Mouse (Mus musculus): ENCODE measurements around the gene Gabpb2.
"Not testable (repeated sequence)": the region's sequence is repeated elsewhere in the genome, so short reads cannot be mapped to it uniquely, and the experiment has no call there.

DNA sequence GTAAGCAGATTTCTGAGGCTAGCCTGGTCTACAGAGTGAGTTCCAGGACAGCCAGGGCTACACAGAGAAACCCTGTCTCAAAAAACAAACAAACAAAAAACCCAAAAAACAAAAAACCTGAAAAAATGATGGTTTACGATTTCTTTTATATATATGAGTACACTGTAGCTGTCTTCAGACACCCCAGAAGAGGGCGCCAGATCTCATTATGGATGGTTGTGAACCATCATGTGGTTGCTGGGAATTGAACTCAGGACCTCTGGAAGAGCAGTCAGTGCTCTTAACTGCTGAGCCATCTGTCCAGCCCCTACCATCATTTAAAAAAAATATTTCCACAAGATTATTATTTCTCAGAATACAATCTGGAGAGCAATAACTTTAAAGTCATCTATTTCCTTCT is 85.3 kb downstream of the Gabpb2 start:
- not testable (repeated sequence) for TF ChIP-seq CTCF (IDR thresholded peaks at IDR 0.05; ENCODE audit: borderline replicate concordance, insufficient read depth, low read length); POLR2A (IDR thresholded peaks at IDR 0.05; ENCODE audit: low read depth, low read length)

Data from embryonic fibroblast, embryonic 13.5 days (primary cell).